Mouse (Mus musculus): ENCODE data around the gene Asgr1. TPM values are rescaled to one million over a fixed set of nuclear protein-coding genes. Genes with fewer than 3 reads are reported as not detected.

The Asgr1 gene
- polyA plus RNA-seq, 1 experiment from 2014 or later: 3.9 TPM

- Histone ChIP-seq H3K36me3 (ENCODE audit: control insufficient read depth, insufficient read depth, low read length) (peaks cover 1% of the 10 kb centered on the region; the same call in 1 of the 2 replicates), H3K4me1 (ENCODE audit: control insufficient read depth, insufficient read depth, low read depth, low read length) (no peaks in the 10 kb centered on the region), H3K27me3 (replicated peaks; ENCODE audit: control insufficient read depth, insufficient read depth, low read length) (no peaks in the 10 kb centered on the region), H3K4me3 (ENCODE audit: low read length) (no peak overlapping the region), H3K4me2 (ENCODE audit: low read length) (no peak overlapping the region), H3K27ac (ENCODE audit: low read depth, low read length) (no peak overlapping the region), H3K9ac (ENCODE audit: low read depth, low read length) (no peak overlapping the region), H3K9me3 (ENCODE audit: control insufficient read depth, low read length) (no peaks in the 10 kb centered on the region)
- 62% methylated on average over 10 of the region's 10 CpGs for WGBS
- no peak for ATAC-seq
Observed at GRCm38 (mm10) chr11:70049816-70050215, 4.1 kb upstream of the Asgr1 start.

GRCm38 (mm10) chr11:70053156-70053555 is 729 bp upstream of the Asgr1 start:
- no peaks in the 10 kb centered on the region; the same call in 1 of the 2 replicates for H3K4me1 ChIP-seq (ENCODE audit: control insufficient read depth, insufficient read depth, low read depth, low read length)
- no peak overlapping the region for H3K9ac ChIP-seq (ENCODE audit: low read depth, low read length)
- ATAC-seq: no peak
- H3K36me3 ChIP-seq (ENCODE audit: control insufficient read depth, insufficient read depth, low read length): no peaks in the 10 kb centered on the region
- no peak overlapping the region for H3K4me3 ChIP-seq (ENCODE audit: low read length)
- H3K4me2 ChIP-seq (ENCODE audit: low read length): no peak overlapping the region
- H3K27ac ChIP-seq (ENCODE audit: low read depth, low read length): no peak overlapping the region
- WGBS: 75% methylated on average over 7 of the region's 7 CpGs
- no peaks in the 10 kb centered on the region for H3K27me3 ChIP-seq (replicated peaks; ENCODE audit: control insufficient read depth, insufficient read depth, low read length)
- H3K9me3 ChIP-seq (ENCODE audit: control insufficient read depth, low read length): no peaks in the 10 kb centered on the region

- Histone ChIP-seq H3K9me3 (ENCODE audit: control insufficient read depth, low read length) (no peaks in the 10 kb centered on the region), H3K4me3 (ENCODE audit: low read length) (no peak overlapping the region), H3K4me1 (ENCODE audit: control insufficient read depth, insufficient read depth, low read depth, low read length) (no peaks in the 10 kb centered on the region; the same call in 1 of the 2 replicates)
Observed at GRCm38 (mm10) chr11:70055618-70056214, 1.8 kb downstream of the Asgr1 start.

GRCm38 (mm10) chr11:70057805-70058204 is 3.9 kb downstream of the Asgr1 start:
- no peak overlapping the region for H3K4me3 ChIP-seq (ENCODE audit: low read length)
- no peaks in the 10 kb centered on the region for H3K27me3 ChIP-seq (replicated peaks; ENCODE audit: control insufficient read depth, insufficient read depth, low read length)
- no peaks in the 10 kb centered on the region for H3K36me3 ChIP-seq (ENCODE audit: control insufficient read depth, insufficient read depth, low read length)
- 80% methylated on average over 9 of the region's 9 CpGs for WGBS
- H3K4me2 ChIP-seq (ENCODE audit: low read length): no peak overlapping the region
- no peak overlapping the region for H3K27ac ChIP-seq (ENCODE audit: low read depth, low read length)
- H3K9me3 ChIP-seq (ENCODE audit: control insufficient read depth, low read length): no peaks in the 10 kb centered on the region
- ATAC-seq: no peak
- H3K4me1 ChIP-seq (ENCODE audit: control insufficient read depth, insufficient read depth, low read depth, low read length): no peaks in the 10 kb centered on the region; the same call in 1 of the 2 replicates
- H3K9ac ChIP-seq (ENCODE audit: low read depth, low read length): no peak overlapping the region

More at GRCm38 (mm10) chr11:70055618-70056214, 1.8 kb downstream of the Asgr1 start:
- peak; percentile 64 for ATAC-seq
- H3K9ac ChIP-seq (ENCODE audit: low read depth, low read length): 0 out of 2 replicates have a peak overlapping the region, but pooled peaks have one; percentile 2
- 26% methylated on average over 18 of the region's 18 CpGs for WGBS
- H3K36me3 ChIP-seq (ENCODE audit: control insufficient read depth, insufficient read depth, low read length): no peaks in the 10 kb centered on the region
- no peak overlapping the region for H3K27ac ChIP-seq (ENCODE audit: low read depth, low read length)
- peak overlapping the region; percentile 36 for H3K4me2 ChIP-seq (ENCODE audit: low read length)
- H3K27me3 ChIP-seq (replicated peaks; ENCODE audit: control insufficient read depth, insufficient read depth, low read length): no peaks in the 10 kb centered on the region

GRCm38 (mm10) chr11:70059930-70060329 is 6.0 kb downstream of the Asgr1 start:
- WGBS: 70% methylated on average over 6 of the region's 6 CpGs
- Histone ChIP-seq H3K9ac (ENCODE audit: low read depth, low read length) (no peak overlapping the region), H3K4me3 (ENCODE audit: low read length) (no peak overlapping the region), H3K9me3 (ENCODE audit: control insufficient read depth, low read length) (no peaks in the 10 kb centered on the region), H3K4me2 (ENCODE audit: low read length) (no peak overlapping the region), H3K4me1 (ENCODE audit: control insufficient read depth, insufficient read depth, low read depth, low read length) (no peaks in the 10 kb centered on the region; the same call in 1 of the 2 replicates), H3K36me3 (ENCODE audit: control insufficient read depth, insufficient read depth, low read length) (no peaks in the 10 kb centered on the region), H3K27ac (ENCODE audit: low read depth, low read length) (no peak overlapping the region), H3K27me3 (replicated peaks; ENCODE audit: control insufficient read depth, insufficient read depth, low read length) (no peaks in the 10 kb centered on the region)
- no peak for ATAC-seq

GRCm38 (mm10) chr11:70063053-70063452 is 9.2 kb downstream of the Asgr1 start:
- H3K4me3 ChIP-seq (ENCODE audit: low read length): no peak overlapping the region
- no peaks in the 10 kb centered on the region for H3K4me1 ChIP-seq (ENCODE audit: control insufficient read depth, insufficient read depth, low read depth, low read length)
- no peaks in the 10 kb centered on the region for H3K36me3 ChIP-seq (ENCODE audit: control insufficient read depth, insufficient read depth, low read length)
- no peak overlapping the region for H3K27ac ChIP-seq (ENCODE audit: low read depth, low read length)
- H3K9ac ChIP-seq (ENCODE audit: low read depth, low read length): no peak overlapping the region
- H3K9me3 ChIP-seq (ENCODE audit: control insufficient read depth, low read length): no peaks in the 10 kb centered on the region
- no peak overlapping the region for H3K4me2 ChIP-seq (ENCODE audit: low read length)
- ATAC-seq: no peak
- H3K27me3 ChIP-seq (replicated peaks; ENCODE audit: control insufficient read depth, insufficient read depth, low read length): no peaks in the 10 kb centered on the region
- WGBS: 74% methylated on average over 3 of the region's 3 CpGs

GRCm38 (mm10) chr11:70066701-70067100 is 12.8 kb downstream of the Asgr1 start:
- no peak for ATAC-seq
- Histone ChIP-seq H3K27me3 (replicated peaks; ENCODE audit: control insufficient read depth, insufficient read depth, low read length) (no peaks in the 10 kb centered on the region), H3K9me3 (ENCODE audit: control insufficient read depth, low read length) (no peaks in the 10 kb centered on the region), H3K9ac (ENCODE audit: low read depth, low read length) (no peak overlapping the region), H3K27ac (ENCODE audit: low read depth, low read length) (no peak overlapping the region), H3K4me1 (ENCODE audit: control insufficient read depth, insufficient read depth, low read depth, low read length) (no peaks in the 10 kb centered on the region), H3K36me3 (ENCODE audit: control insufficient read depth, insufficient read depth, low read length) (no peaks in the 10 kb centered on the region), H3K4me2 (ENCODE audit: low read length) (no peak overlapping the region), H3K4me3 (ENCODE audit: low read length) (no peak overlapping the region)
- WGBS: 78% methylated on average over 4 of the region's 4 CpGs

GRCm38 (mm10) chr11:70068245-70068644 is 14.4 kb downstream of the Asgr1 start:
- 32% methylated on average over 3 of the region's 3 CpGs for WGBS
- Histone ChIP-seq H3K4me3 (ENCODE audit: low read length) (no peak overlapping the region), H3K9ac (ENCODE audit: low read depth, low read length) (no peak overlapping the region), H3K27ac (ENCODE audit: low read depth, low read length) (no peak overlapping the region), H3K4me2 (ENCODE audit: low read length) (no peak overlapping the region), H3K9me3 (ENCODE audit: control insufficient read depth, low read length) (no peaks in the 10 kb centered on the region), H3K36me3 (ENCODE audit: control insufficient read depth, insufficient read depth, low read length) (no peaks in the 10 kb centered on the region), H3K27me3 (replicated peaks; ENCODE audit: control insufficient read depth, insufficient read depth, low read length) (no peaks in the 10 kb centered on the region), H3K4me1 (ENCODE audit: control insufficient read depth, insufficient read depth, low read depth, low read length) (no peaks in the 10 kb centered on the region)
- ATAC-seq: no peak

GRCm38 (mm10) chr11:70070057-70070456 is 16.2 kb downstream of the Asgr1 start:
- H3K9me3 ChIP-seq (ENCODE audit: control insufficient read depth, low read length): no peaks in the 10 kb centered on the region
- ATAC-seq: no peak
- WGBS: 73% methylated on average over 6 of the region's 6 CpGs
- no peaks in the 10 kb centered on the region for H3K4me1 ChIP-seq (ENCODE audit: control insufficient read depth, insufficient read depth, low read depth, low read length)
- H3K4me2 ChIP-seq (ENCODE audit: low read length): no peak overlapping the region
- no peaks in the 10 kb centered on the region for H3K36me3 ChIP-seq (ENCODE audit: control insufficient read depth, insufficient read depth, low read length)
- 0 out of 2 replicates have a peak overlapping the region, but pooled peaks have one; percentile 13 for H3K27ac ChIP-seq (ENCODE audit: low read depth, low read length)
- H3K4me3 ChIP-seq (ENCODE audit: low read length): no peak overlapping the region
- H3K27me3 ChIP-seq (replicated peaks; ENCODE audit: control insufficient read depth, insufficient read depth, low read length): no peaks in the 10 kb centered on the region
- no peak overlapping the region for H3K9ac ChIP-seq (ENCODE audit: low read depth, low read length)

Data from hindbrain, embryonic 16.5 days (tissue).